Mouse (Mus musculus): ENCODE measurements around the gene Olfr648. TPM values are rescaled to one million over a fixed set of nuclear protein-coding genes. Genes with fewer than 3 reads are reported as not detected.

Gene Olfr648
- polyA plus RNA-seq (2012; rRNA removed) (0.01 and 0.06 TPM in 2 replicates), polyA plus RNA-seq (2014; fragmentation: Nextera tagmentation; extraction: Ambion mirVana) (0.04 TPM in 1 of 2 replicates, not detected in the other)

DNA sequence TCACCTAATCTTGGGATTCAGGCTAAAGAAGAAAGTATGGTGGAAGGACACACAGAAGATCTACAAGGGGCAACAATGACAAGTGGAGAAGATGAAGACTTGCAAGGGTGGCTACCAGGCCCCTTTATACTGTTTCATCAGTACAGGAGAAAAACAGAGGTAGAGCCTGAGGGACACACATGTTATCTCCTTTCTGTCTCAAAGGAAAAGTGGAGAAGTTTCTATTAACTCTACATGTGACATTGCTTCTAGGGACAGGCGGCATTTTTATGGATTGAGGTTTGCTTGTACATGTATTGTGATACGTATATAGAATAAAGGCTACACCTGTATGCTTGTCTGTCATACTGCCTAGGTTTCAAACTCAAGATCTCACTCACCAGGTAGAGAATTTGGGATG is at the start of gene Olfr648:
TSS of gene Olfr648 (minus strand) at position 101 of the 400 bp plus-strand sequence.
- no peak for ATAC-seq (ENCODE audit: insufficient read depth)
- no peak for TF ChIP-seq EP300 (IDR thresholded peaks at IDR 0.05; ENCODE audit: low read depth)
- TF ChIP-seq CTCF (IDR thresholded peaks at IDR 0.05; ENCODE audit: low read depth) = no peak
- Histone ChIP-seq H3K36me3 (replicated peaks; ENCODE audit: control insufficient read depth, insufficient read depth, low read depth) (no peaks in the 10 kb centered on the region), H3K4me2 (ENCODE audit: low read depth) (no peak within 1 kb of the TSS), H3K27me3 (ENCODE audit: control insufficient read depth, insufficient read depth, low read length) (no peaks in the 10 kb centered on the region), H3K9ac (replicated peaks) (no peak within 1 kb of the TSS), H3K9me3 (ENCODE audit: control insufficient read depth, low read length) (no peaks in the 10 kb centered on the region), H3K27ac (no peak within 1 kb of the TSS), H3K4me3 (ENCODE audit: insufficient read depth in 1 of 2, low read depth in 2 of 2, low read length in 2 of 2) (no peak within 1 kb of the TSS), H3K4me1 (replicated peaks; ENCODE audit: control insufficient read depth in 2 of 2, insufficient read depth in 2 of 2, low read length in 1 of 2) (no peaks in the 10 kb centered on the region)
- 65% methylated on average over 2 of the region's 2 CpGs for WGBS (ENCODE audit: insufficient replicate concordance)
- no peak for DNase-seq (ENCODE audit: low read depth in 3 of 3, low spot score in 3 of 3)

DNA sequence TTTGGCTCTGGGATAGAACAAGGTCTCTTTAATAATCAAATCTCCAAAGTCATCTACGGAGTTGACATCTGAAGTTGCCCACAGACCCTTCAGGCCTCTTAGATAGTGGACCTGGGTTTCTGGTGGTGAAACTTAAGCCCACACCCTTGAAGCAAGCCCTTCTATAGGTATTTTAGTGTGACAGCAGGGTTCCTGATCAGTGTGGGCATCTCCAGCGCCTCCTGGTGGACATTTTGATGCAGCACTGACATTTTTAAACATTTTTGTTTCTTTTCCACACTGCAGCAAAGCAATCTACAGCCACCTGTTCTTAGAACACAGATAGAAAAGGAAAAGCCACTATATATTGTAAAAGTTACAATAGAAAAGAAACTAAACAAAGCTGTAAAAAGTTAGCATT is 48.0 kb upstream of the Olfr648 start:
- Histone ChIP-seq H3K27me3 (ENCODE audit: control insufficient read depth, insufficient read depth, low read length) (no peaks in the 10 kb centered on the region), H3K4me2 (ENCODE audit: low read depth) (no peak overlapping the region), H3K27ac (no peak overlapping the region), H3K9me3 (ENCODE audit: control insufficient read depth, low read length) (no peaks in the 10 kb centered on the region), H3K4me1 (replicated peaks; ENCODE audit: control insufficient read depth in 2 of 2, insufficient read depth in 2 of 2, low read length in 1 of 2) (no peaks in the 10 kb centered on the region), H3K4me3 (ENCODE audit: insufficient read depth in 1 of 2, low read depth in 2 of 2, low read length in 2 of 2) (no peak overlapping the region), H3K36me3 (replicated peaks; ENCODE audit: control insufficient read depth, insufficient read depth, low read depth) (no peaks in the 10 kb centered on the region), H3K9ac (replicated peaks) (no peak overlapping the region)
- WGBS (ENCODE audit: insufficient replicate concordance) = 24% methylated on average over 2 of the region's 2 CpGs
- DNase-seq (ENCODE audit: low read depth in 3 of 3, low spot score in 3 of 3) = no peak
- no peak for ATAC-seq (ENCODE audit: insufficient read depth)
- peak; percentile 83 for TF ChIP-seq CTCF (IDR thresholded peaks at IDR 0.05; ENCODE audit: low read depth)
- TF ChIP-seq EP300 (IDR thresholded peaks at IDR 0.05; ENCODE audit: low read depth) = no peak

GRCm38 (mm10) chr7:104218701-104219569 is 35.7 kb upstream of the Olfr648 start, which contains the start of gene Trim6:
TSS of gene Trim6 (plus strand) at chr7:104218793.
- Histone ChIP-seq H3K27ac (no peak within 1 kb of the TSS), H3K4me3 (ENCODE audit: insufficient read depth in 1 of 2, low read depth in 2 of 2, low read length in 2 of 2) (peak within 1 kb of the TSS; percentile 54 to 61)
- peak in 1 of 3 experiments; percentile 10 for DNase-seq (ENCODE audit: low read depth in 3 of 3, low spot score in 3 of 3)

GRCm38 (mm10) chr7:104217881-104218280 is 34.7 kb upstream of the Olfr648 start:
- WGBS (ENCODE audit: insufficient replicate concordance) = 25% methylated on average over 2 of the region's 2 CpGs
- H3K4me2 ChIP-seq (ENCODE audit: low read depth) = no peak overlapping the region
- H3K27ac ChIP-seq = no peak overlapping the region
- no peaks in the 10 kb centered on the region for H3K36me3 ChIP-seq (replicated peaks; ENCODE audit: control insufficient read depth, insufficient read depth, low read depth)
- no peak for ATAC-seq (ENCODE audit: insufficient read depth)
- no peak overlapping the region for H3K9ac ChIP-seq (replicated peaks)
- H3K4me3 ChIP-seq (ENCODE audit: insufficient read depth in 1 of 2, low read depth in 2 of 2, low read length in 2 of 2) = no peak overlapping the region
- DNase-seq (ENCODE audit: low read depth in 3 of 3, low spot score in 3 of 3) = no peak
- H3K4me1 ChIP-seq (replicated peaks; ENCODE audit: control insufficient read depth in 2 of 2, insufficient read depth in 2 of 2, low read length in 1 of 2) = no peaks in the 10 kb centered on the region
- TF ChIP-seq EP300 (IDR thresholded peaks at IDR 0.05; ENCODE audit: low read depth) (no peak), CTCF (IDR thresholded peaks at IDR 0.05; ENCODE audit: low read depth) (no peak)
- H3K9me3 ChIP-seq (ENCODE audit: control insufficient read depth, low read length) = no peaks in the 10 kb centered on the region
- no peaks in the 10 kb centered on the region for H3K27me3 ChIP-seq (ENCODE audit: control insufficient read depth, insufficient read depth, low read length)

More at GRCm38 (mm10) chr7:104218701-104219569, 35.7 kb upstream of the Olfr648 start, which contains the start of gene Trim6:
- Histone ChIP-seq H3K9ac (replicated peaks) (peak within 1 kb of the TSS; percentile 57), H3K4me1 (replicated peaks; ENCODE audit: control insufficient read depth in 2 of 2, insufficient read depth in 2 of 2, low read length in 1 of 2) (no peaks in the 10 kb centered on the region), H3K36me3 (replicated peaks; ENCODE audit: control insufficient read depth, insufficient read depth, low read depth) (no peaks in the 10 kb centered on the region), H3K27me3 (ENCODE audit: control insufficient read depth, insufficient read depth, low read length) (no peaks in the 10 kb centered on the region), H3K4me2 (ENCODE audit: low read depth) (peak within 1 kb of the TSS; percentile 70), H3K9me3 (ENCODE audit: control insufficient read depth, low read length) (no peaks in the 10 kb centered on the region)
- TF ChIP-seq EP300 (IDR thresholded peaks at IDR 0.05; ENCODE audit: low read depth) (no peak), CTCF (IDR thresholded peaks at IDR 0.05; ENCODE audit: low read depth) (no peak)
- under 1% methylated on average over 37 of the region's 37 CpGs for WGBS (ENCODE audit: insufficient replicate concordance)
- ATAC-seq (ENCODE audit: insufficient read depth) = peak; percentile 70

- no peak overlapping the region for H3K4me3 ChIP-seq (ENCODE audit: insufficient read depth in 1 of 2, low read depth in 2 of 2, low read length in 2 of 2)
- TF ChIP-seq CTCF (IDR thresholded peaks at IDR 0.05; ENCODE audit: low read depth) (no peak), EP300 (IDR thresholded peaks at IDR 0.05; ENCODE audit: low read depth) (no peak)
- H3K9me3 ChIP-seq (ENCODE audit: control insufficient read depth, low read length) = no peaks in the 10 kb centered on the region
- H3K4me2 ChIP-seq (ENCODE audit: low read depth) = no peak overlapping the region
- no peaks in the 10 kb centered on the region for H3K4me1 ChIP-seq (replicated peaks; ENCODE audit: control insufficient read depth in 2 of 2, insufficient read depth in 2 of 2, low read length in 1 of 2)
- H3K36me3 ChIP-seq (replicated peaks; ENCODE audit: control insufficient read depth, insufficient read depth, low read depth) = no peaks in the 10 kb centered on the region
- H3K27me3 ChIP-seq (ENCODE audit: control insufficient read depth, insufficient read depth, low read length) = no peaks in the 10 kb centered on the region
- 25% methylated on average over 1 of the region's 1 CpGs for WGBS (ENCODE audit: insufficient replicate concordance)
- DNase-seq (ENCODE audit: low read depth in 3 of 3, low spot score in 3 of 3) (no peak), ATAC-seq (ENCODE audit: insufficient read depth) (no peak)
- H3K27ac ChIP-seq = no peak overlapping the region
- H3K9ac ChIP-seq (replicated peaks) = no peak overlapping the region
These were observed 32.9 kb upstream of the Olfr648 start for GRCm38 (mm10) chr7:104216011-104216535.
